Mouse (Mus musculus): ENCODE data around the gene Pcbp3. TPM values are rescaled to one million over a fixed set of nuclear protein-coding genes. Genes with fewer than 3 reads are reported as not detected.

Gene Pcbp3
- total RNA-seq, 2 experiments from 2014 or later: 72.8 to 79.4 TPM

DNA sequence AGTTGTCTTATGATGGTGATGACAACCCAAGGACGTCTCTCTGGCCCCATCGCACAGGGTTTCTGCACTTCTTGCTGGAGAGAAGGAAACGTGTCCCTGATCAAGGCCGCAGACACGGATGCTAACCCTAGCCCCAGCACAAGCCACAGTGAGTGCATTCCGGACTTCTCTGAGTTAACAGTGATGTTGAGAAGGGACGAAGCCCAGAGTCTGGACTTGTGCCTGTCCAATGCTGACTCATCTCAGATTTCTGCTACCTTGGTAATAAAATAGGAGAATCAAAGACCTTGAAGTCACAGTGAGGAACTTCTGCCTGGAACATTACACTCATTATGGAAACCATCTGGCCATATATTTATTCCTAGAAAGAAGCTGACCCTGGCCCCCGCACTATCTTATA lies 89.0 kb downstream of the Pcbp3 start:
- no peak for DNase-seq (ENCODE audit: extremely low spot score in 1 of 2, low spot score in 2 of 2)
- intact Hi-C loops (cut with DNase I): loop anchor here (10.0 kb wide), 1 partner anchor 92 kb away; the partner anchor contains the start of gene Pcbp3

GRCm38 (mm10) chr10:76865936-76866335 lies 95.8 kb downstream of the Pcbp3 start:
- intact Hi-C loops (cut with DNase I): no loop called here
- no peak for DNase-seq (ENCODE audit: extremely low spot score in 1 of 2, low spot score in 2 of 2)

DNA sequence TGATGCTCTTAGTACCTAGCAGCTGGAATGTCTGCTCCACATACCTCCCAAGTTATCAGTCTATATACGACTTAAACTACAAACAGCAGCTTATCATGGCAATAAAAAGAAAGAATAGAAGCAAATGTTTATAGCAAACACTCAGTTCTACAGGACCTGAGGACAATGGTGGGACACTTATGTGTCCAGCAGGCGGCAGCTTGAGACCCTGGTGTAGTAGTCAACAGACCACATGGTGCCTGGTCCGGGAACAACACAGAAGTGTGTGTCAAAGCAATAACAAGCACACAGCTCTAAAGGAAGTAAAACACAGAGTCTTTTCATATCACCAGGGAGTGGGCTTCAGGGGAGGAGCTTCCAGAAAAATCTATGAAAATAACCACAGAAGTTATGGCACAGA lies 100.7 kb downstream of the Pcbp3 start:
- no peak for DNase-seq (ENCODE audit: extremely low spot score in 1 of 2, low spot score in 2 of 2)
- intact Hi-C loops (cut with DNase I): no loop called here

GRCm38 (mm10) chr10:76859355-76860127 lies 102.1 kb downstream of the Pcbp3 start:
- peak in 1 of 2 experiments; percentile 35 for DNase-seq (ENCODE audit: extremely low spot score in 1 of 2, low spot score in 2 of 2)
- intact Hi-C loops (cut with DNase I): no loop called here

- intact Hi-C loops (cut with DNase I): no loop called here
- no peak for DNase-seq (ENCODE audit: extremely low spot score in 1 of 2, low spot score in 2 of 2)
These were observed 103.8 kb downstream of the Pcbp3 start for GRCm38 (mm10) chr10:76857879-76858278.

DNA sequence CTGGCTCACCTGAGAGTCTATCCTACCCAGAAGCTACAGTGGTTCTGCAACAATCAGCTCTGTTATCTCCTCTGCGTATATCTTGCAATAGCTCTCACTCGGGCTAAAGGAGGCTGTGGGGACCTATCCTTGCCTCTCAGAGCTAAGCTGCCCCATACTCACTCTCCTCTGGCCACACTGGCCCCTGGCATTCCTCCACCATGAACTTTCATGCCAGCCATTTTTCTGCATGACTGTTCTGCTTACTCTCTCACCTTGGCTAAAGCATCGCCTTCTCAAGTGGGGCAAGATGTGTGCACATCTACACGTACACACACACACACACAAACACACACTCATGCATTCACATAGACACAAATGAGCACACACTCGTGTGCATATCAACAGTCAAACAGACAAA lies 115.2 kb downstream of the Pcbp3 start:
- intact Hi-C loops (cut with DNase I): no loop called here

GRCm38 (mm10) chr10:76844901-76845300 lies 116.8 kb downstream of the Pcbp3 start:
- intact Hi-C loops (cut with DNase I): no loop called here
- DNase-seq (ENCODE audit: extremely low spot score in 1 of 2, low spot score in 2 of 2): no peak

More for the DNA sequence above, 115.2 kb downstream of the Pcbp3 start:
- DNase-seq (ENCODE audit: extremely low spot score in 1 of 2, low spot score in 2 of 2): no peak

DNA sequence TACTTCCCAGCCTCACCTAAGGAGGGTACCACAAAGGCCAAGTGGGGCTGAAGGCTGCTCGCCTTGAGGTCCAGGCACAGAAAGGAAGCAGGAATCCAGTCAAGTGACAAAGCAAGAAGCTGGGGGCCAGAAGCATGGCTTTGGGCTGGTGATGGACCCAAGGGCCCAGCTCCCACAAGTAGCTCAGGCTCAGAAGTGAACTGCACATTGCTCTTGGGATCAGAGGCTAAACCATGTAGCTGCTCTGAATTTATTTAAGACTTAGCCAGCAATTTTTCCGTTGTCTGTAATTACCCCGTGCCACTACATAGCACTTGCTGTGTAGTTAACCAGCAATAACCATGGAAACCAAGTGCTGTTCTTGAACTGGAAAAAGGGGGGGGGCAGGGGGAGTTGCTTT lies 117.3 kb downstream of the Pcbp3 start:
- no peak for DNase-seq (ENCODE audit: extremely low spot score in 1 of 2, low spot score in 2 of 2)
- intact Hi-C loops (cut with DNase I): no loop called here

GRCm38 (mm10) chr10:76842087-76842486 lies 119.6 kb downstream of the Pcbp3 start:
- DNase-seq (ENCODE audit: extremely low spot score in 1 of 2, low spot score in 2 of 2): no peak
- intact Hi-C loops (cut with DNase I): no loop called here

GRCm38 (mm10) chr10:76841220-76841619 lies 120.5 kb downstream of the Pcbp3 start:
- intact Hi-C loops (cut with DNase I): no loop called here
- DNase-seq (ENCODE audit: extremely low spot score in 1 of 2, low spot score in 2 of 2): no peak

GRCm38 (mm10) chr10:76840566-76840965 lies 121.1 kb downstream of the Pcbp3 start:
- intact Hi-C loops (cut with DNase I): no loop called here
- DNase-seq (ENCODE audit: extremely low spot score in 1 of 2, low spot score in 2 of 2): no peak

GRCm38 (mm10) chr10:76835497-76836357 lies 126.0 kb downstream of the Pcbp3 start:
- intact Hi-C loops (cut with DNase I): loop anchor here (2.0 to 5.0 kb wide), 4 partner anchors 132 to 417 kb away; no protein-coding TSS in a partner anchor
- DNase-seq (ENCODE audit: extremely low spot score in 1 of 2, low spot score in 2 of 2): peak; percentile 77 to 87

GRCm38 (mm10) chr10:76832841-76833240 lies 128.8 kb downstream of the Pcbp3 start:
- no peak for DNase-seq (ENCODE audit: extremely low spot score in 1 of 2, low spot score in 2 of 2)
- intact Hi-C loops (cut with DNase I): no loop called here

DNA sequence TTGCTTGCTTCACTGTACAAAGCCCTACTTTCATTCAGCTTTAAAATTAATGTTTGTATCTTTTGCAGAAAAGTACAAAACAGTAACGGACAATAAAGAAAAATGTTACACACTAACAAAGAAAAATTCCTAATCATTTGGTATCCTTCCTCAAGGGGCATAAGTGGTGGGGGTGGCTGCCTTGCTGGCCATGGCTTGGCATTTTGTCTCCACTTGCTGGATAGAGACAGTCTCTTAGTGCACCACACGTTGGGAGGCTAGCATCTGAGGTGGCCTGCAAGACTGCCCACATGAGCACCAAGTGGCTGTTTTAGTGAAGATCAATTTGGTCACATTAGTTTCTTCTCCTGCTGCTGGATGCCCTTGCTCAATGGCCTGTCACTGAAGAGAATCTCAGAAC lies 129.8 kb downstream of the Pcbp3 start:
- no peak for DNase-seq (ENCODE audit: extremely low spot score in 1 of 2, low spot score in 2 of 2)
- intact Hi-C loops (cut with DNase I): no loop called here

GRCm38 (mm10) chr10:76831151-76831550 lies 130.5 kb downstream of the Pcbp3 start:
- intact Hi-C loops (cut with DNase I): no loop called here
- no peak for DNase-seq (ENCODE audit: extremely low spot score in 1 of 2, low spot score in 2 of 2)

- intact Hi-C loops (cut with DNase I): no loop called here
- DNase-seq (ENCODE audit: extremely low spot score in 1 of 2, low spot score in 2 of 2): no peak
These were observed 132.8 kb downstream of the Pcbp3 start for GRCm38 (mm10) chr10:76828936-76829335.

GRCm38 (mm10) chr10:76822698-76823097 lies 139.0 kb downstream of the Pcbp3 start:
- no peak for DNase-seq (ENCODE audit: extremely low spot score in 1 of 2, low spot score in 2 of 2)
- intact Hi-C loops (cut with DNase I): no loop called here

DNA sequence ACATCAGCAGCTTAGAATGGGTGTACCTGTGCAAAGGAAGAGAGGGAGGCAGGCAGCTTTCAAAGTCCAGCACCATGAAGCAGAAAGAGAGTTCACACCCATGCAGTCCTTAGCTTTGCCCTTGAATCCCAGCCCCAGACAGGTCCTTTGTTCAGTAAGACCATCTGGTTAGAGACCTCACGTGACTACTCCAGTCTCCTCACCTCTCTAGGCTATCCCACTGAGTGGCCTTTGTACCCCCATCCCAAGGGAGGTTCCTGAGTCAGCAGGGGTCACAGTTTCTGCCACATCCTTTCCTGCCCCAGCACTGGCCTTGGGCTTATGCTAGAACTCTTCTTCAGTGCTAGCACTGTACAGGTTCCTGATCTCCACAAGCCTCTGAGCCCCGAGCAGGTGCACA lies 142.4 kb downstream of the Pcbp3 start:
- intact Hi-C loops (cut with DNase I): no loop called here
- DNase-seq (ENCODE audit: extremely low spot score in 1 of 2, low spot score in 2 of 2): no peak

GRCm38 (mm10) chr10:76818337-76818736 lies 143.3 kb downstream of the Pcbp3 start:
- intact Hi-C loops (cut with DNase I): no loop called here

GRCm38 (mm10) chr10:76816930-76817329 lies 144.8 kb downstream of the Pcbp3 start:
- no peak for DNase-seq (ENCODE audit: extremely low spot score in 1 of 2, low spot score in 2 of 2)
- intact Hi-C loops (cut with DNase I): no loop called here

More at GRCm38 (mm10) chr10:76818337-76818736, 143.3 kb downstream of the Pcbp3 start:
- no peak for DNase-seq (ENCODE audit: extremely low spot score in 1 of 2, low spot score in 2 of 2)

Data from left cerebral cortex, postnatal 10 days (tissue).